Mouse (Mus musculus): Measurements from ENCODE around the gene Trp63.

- TF ChIP-seq POLR2A (IDR thresholded peaks at IDR 0.05; ENCODE audit: borderline replicate concordance, extremely low read depth, low read depth, low read length) (no peak), CTCF (IDR thresholded peaks at IDR 0.05; ENCODE audit: insufficient read depth, low read length) (no peak)
Measured at GRCm38 (mm10) chr16:25817753-25818624, 134.4 kb downstream of the Trp63 start.

Data from lung, adult 2 months (tissue).